Mouse (Mus musculus): ENCODE measurements around the gene Myl4.

Gene Myl4

GRCm38 (mm10) chr11:104607491-104608245 lies 57.2 kb downstream of the Myl4 start, which contains the start of gene Itgb3:
Itgb3 (plus strand) TSS chr11:104608000.
- peak; percentile 71 for DNase-seq

- DNase-seq: no peak
Measured at GRCm38 (mm10) chr11:104608249-104608920, 57.9 kb downstream of the Myl4 start.

GRCm38 (mm10) chr11:104609033-104609684 lies 58.7 kb downstream of the Myl4 start:
- no peak for DNase-seq

DNA sequence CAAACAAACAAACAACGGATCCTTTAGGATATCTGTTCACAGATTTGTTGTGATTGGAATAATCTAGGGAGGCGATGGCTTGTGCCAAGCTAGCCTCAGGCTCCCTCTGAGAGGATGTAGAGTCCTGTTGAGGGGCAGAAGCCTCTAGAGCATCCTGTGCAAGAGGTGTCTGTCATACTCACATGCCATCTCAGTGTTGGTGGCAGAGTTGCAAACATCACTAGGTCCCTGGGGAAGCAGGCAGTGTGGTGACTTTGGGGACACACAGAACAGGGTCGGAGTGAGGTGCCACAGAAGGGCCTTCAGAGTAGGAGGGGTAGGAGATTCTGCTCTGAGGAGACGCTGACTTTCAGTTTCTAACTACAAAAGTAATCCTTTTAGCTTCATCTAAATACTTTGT lies 59.3 kb downstream of the Myl4 start:
- no peak for DNase-seq

GRCm38 (mm10) chr11:104611579-104612151 lies 61.2 kb downstream of the Myl4 start:
- no peak for DNase-seq

- DNase-seq: no peak
Measured at GRCm38 (mm10) chr11:104613551-104613950, 63.1 kb downstream of the Myl4 start.

DNA sequence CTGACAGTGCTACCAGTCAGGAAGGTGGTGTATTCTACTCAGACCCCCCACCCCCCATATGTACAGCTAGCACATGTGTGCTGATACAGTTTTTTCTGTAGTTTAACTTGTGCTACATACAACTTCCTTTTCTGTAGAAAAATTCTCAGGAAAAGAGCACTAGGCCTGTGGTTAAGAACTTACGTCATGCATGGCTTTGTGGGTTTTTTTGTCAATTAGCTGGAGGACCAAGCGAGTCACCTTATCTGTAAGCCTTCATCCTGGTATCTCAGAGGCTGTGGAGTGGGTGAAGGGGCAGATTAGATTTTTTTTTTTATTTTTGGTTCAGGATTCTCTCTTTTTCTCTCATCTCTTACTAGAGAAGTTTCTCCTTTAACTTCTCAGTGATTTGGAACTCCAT lies 63.7 kb downstream of the Myl4 start:
- DNase-seq: no peak

- no peak for DNase-seq
Measured at GRCm38 (mm10) chr11:104616182-104616581, 65.7 kb downstream of the Myl4 start.

GRCm38 (mm10) chr11:104618638-104619076 lies 68.2 kb downstream of the Myl4 start:
- DNase-seq: no peak

DNA sequence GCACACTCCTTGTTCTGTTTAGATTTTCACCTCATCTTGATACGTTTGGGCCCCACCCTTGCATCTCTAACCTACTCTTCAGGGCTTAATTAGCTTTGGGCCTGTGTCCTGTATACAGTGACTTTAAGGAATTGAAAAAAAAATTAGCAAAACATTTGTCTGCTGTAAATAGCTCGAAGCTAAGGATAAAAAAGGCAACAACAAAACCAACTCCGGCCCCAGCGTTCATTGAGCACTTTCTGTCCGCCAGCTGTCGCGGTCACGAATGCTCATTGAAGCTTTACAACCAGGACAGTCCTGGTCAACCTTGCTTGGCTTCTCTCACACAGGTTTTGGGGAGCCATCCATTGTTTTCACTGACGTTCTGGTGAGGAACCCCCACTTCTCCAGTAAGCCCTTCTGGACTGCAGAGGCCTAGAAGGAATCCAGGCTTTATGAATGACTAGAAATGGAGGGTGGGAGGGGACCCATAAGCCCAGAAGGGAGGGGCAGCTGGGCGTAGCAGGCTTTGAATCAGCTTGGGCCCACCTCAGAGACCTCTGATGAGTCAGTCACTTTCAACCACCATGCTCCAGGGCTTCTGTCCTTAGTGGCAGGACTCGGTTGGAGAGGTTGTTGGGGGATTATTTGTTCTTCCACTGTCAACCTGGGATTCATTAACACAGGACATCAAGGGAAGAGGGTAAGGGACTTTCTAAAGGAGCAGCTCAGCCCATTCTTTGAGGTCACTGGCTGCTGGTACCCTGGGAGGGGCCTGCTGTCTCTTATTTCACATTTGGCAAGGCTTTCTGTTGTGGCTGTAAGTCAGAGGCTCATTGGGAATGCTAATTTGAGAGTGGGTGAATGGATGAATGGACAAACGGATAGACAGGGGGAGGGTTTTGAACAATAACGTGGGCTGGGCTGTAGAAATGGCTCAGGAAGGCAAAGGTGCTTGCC lies 68.9 kb downstream of the Myl4 start:
- DNase-seq: no peak

- DNase-seq: no peak
Measured at GRCm38 (mm10) chr11:104622040-104622962, 71.8 kb downstream of the Myl4 start.

DNA sequence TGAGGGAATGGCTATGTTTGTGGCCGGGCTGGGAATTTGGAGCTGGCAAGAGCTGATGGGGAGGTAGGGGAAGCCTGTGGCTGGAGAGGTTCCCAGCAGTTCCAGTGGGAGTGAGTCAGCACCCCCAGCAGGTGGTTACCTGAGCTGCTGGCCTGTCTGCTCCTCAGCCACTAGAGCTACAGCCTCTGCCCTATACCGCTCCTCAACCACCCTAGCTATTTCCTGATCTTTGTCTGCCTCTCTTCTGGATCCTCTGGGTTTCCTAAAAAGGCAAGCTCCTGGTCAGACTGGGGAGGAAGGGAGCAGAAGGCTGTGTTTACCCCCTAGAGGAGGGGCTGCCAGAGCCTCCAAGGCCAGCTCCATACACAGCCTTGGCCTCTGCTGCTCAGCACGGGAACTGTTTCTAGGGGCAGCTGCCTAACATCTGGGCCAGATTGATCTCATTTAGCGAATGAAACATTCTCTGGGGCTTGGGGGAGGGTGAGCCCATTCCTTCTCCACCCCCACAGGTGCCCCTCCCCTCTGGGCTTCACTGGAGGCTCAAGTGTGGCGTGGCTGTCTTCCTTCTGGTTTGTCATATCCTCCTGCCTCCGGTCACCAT lies 74.4 kb downstream of the Myl4 start:
- peak; percentile 69 for DNase-seq

DNA sequence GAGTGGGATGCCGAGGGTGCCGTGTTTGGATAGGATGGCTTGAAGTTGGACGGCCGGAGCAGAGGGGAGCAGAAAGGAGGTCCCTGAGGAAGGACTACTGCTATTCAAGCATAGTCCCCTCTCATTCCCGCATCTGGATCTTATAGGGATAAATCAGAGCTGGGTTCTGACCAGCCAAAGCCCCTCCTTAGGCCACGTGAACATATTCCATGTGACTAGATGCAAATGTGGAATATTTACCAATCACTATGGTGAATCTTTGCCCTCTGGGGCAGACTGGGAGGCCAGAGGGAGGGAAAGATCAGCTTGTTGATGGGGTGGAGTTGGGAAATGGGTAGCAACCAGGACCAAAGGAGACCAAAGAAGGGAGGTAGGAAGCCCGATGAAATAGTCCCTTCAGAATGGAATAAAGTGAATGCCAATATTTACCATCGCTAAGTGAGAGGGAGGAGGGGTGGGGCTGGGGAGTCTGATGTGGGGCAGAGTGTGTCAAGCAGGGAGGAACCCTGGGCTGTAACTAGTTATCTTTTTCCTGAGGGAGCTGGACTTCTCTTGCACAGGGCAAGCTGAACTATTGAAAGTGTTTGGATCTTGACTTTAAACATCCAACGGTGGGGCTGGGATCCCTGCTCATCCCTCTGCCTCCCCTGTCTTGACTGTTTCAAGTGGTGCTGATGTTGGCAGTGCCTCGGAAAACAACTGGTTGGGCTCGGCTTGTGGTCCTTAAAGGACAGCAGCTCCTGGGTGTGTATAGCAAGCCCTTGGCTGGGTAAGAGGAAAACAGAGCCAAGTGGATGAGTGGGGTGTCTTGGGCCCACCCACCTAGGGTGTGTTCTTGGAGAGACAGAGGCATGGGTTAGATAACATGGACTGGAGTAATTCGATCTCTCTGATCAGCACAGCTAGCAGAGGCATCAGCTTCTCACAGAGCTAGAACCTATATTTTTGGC lies 75.3 kb downstream of the Myl4 start:
- DNase-seq: no peak

DNA sequence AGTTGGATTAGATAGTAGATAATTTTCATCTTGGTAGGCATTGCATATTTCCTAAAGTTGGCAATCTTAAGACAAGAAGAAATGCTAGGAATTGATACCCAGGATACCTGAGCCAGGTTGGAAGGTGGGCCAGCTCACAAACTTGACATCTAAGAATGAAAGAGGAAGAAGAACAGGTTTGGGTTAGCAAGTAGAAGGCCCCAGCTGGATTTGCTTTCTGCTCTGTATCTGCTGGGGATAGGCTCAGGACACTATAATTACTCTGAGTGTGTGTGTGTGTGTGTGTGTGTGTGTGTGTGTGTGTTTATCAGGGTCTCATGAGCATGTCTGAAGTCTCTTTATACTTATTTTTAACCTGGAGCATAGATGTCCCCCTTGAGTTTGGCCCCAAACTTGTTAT lies 76.2 kb downstream of the Myl4 start:
- no peak for DNase-seq

DNA sequence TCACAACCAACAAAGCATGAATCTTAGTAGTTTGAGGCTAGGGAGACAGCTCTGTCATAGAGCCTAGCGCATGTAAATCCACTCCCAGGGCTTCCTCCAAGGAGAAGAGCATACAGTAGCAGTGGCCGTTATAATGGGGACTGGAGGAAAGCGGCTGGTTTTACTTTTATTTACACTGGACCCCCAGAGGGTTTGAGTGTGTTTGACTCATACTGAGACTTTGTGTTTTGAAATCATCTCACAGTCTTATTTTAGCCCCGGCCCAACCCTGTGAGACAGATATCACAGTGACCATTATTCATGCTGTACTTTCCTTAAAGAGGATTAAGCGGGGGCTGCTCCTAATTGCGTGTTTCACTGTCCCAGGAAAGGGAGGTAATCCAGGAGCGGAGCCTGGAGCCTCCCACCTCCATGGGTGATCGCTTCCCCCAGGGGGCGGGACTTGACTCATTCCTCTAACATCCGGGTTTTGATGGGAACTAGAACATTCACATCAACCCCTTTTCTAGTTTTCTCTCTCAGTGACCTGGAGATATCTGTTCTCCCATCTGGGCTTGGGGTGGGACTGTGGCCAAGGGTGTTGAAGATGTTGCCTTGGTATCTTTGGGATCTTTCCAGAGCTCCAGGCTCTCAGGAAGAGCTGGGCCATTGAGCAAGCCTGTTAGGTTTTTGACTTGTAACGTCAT lies 77.3 kb downstream of the Myl4 start:
- no peak for DNase-seq

- no peak for DNase-seq
Measured at GRCm38 (mm10) chr11:104628566-104628965, 78.1 kb downstream of the Myl4 start.

DNA sequence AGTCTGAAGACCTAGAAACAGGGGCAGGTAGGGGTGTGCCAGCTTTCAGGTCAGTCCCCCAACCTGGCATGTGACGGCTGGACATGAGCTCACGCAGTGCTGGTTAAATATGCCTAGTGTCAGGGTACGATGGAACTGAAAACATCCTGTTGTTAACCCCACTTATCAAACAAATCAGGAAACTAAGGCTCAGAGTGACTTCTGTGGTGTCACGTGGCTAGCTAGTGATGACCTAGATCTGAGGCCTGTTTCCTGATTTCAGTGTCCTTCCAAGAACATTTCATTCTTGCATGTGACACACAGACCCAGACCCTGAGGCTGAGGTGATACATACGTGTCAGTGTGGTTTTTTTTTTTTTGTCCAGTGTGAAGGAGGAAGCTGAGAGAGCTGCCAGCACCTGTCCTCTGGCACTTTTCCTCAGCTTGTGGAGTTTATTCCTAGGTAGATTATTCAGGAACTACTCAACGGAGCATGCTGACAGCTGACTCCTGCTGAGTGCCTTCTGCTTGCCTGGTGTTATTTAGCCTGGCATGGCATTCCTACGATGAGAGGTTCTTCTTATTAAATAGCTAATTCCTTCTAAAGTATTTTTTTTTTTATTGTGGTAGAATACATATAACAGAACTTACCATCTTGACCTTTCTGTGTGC lies 79.8 kb downstream of the Myl4 start:
- DNase-seq: peak; percentile 94

- DNase-seq: no peak
Measured at GRCm38 (mm10) chr11:104631306-104631705, 80.8 kb downstream of the Myl4 start.
